Mouse (Mus musculus) mesoderm, embryonic 11.5 days (tissue): ENCODE results near the gene Smim26.

Experiments used
- DNase-seq: peaks from one replicate; pipeline ENCODE4 v3.0.0-alpha.2; 2012; ENCODE audit warnings: low read depth, low spot score

The Smim26 gene

GRCm38 (mm10) chr2:144635644-144636320, 41.9 kb downstream of the Smim26 start:
- DNase-seq: peak; percentile 63

GRCm38 (mm10) chr2:144637204-144637603, 43.4 kb downstream of the Smim26 start:
- DNase-seq: no peak

- no peak for DNase-seq
Observed at GRCm38 (mm10) chr2:144637671-144638395, 44.0 kb downstream of the Smim26 start.

- DNase-seq: no peak
Observed at GRCm38 (mm10) chr2:144638719-144639118, 44.9 kb downstream of the Smim26 start.

- DNase-seq: no peak
Observed at GRCm38 (mm10) chr2:144640101-144640500, 46.2 kb downstream of the Smim26 start.

GRCm38 (mm10) chr2:144641991-144642390, 48.1 kb downstream of the Smim26 start:
- no peak for DNase-seq
